Mouse (Mus musculus): ENCODE measurements around the gene Plk1.

DNA sequence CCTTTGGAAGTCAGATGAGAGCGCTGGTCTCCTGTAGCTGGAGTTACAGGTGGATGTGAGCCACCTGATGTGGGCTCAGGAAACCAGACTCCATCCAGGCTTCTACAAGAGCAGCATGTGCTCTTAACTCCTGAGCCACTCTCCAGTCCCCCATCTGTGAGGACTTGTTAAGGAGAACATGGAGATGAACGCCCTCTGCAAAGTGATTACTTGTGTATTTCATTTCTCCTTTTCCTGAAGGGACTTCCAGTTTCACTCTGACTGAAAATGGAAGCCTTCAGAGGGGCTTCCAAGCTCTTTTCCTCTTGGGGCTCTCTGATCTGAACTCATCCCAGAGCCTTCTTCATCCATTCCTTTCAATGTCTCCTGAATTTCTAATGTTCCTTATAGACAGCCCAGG lies 46.9 kb downstream of the Plk1 start:
- TF ChIP-seq CTCF (IDR thresholded peaks at IDR 0.05; ENCODE audit: borderline replicate concordance, insufficient read depth, low read depth, low read length) (no peak), POLR2A (IDR thresholded peaks at IDR 0.05; ENCODE audit: borderline replicate concordance, insufficient read depth, low read length) (no peak)

Measured in cerebellum, adult 2 months (tissue).